Mouse (Mus musculus): ENCODE data around the gene Eif2ak1.
"Not testable (repeated sequence)": the region's sequence is repeated elsewhere in the genome, so short reads cannot be mapped to it uniquely, and the experiment has no call there.

Gene Eif2ak1

GRCm38 (mm10) chr5:143817116-143817930 lies at the start of gene Eif2ak1:
Gene Eif2ak1, plus strand, starts transcription at chr5:143817788.
- peak; percentile 86 to 95 for DNase-seq (ENCODE audit: low spot score in 2 of 2)

DNA sequence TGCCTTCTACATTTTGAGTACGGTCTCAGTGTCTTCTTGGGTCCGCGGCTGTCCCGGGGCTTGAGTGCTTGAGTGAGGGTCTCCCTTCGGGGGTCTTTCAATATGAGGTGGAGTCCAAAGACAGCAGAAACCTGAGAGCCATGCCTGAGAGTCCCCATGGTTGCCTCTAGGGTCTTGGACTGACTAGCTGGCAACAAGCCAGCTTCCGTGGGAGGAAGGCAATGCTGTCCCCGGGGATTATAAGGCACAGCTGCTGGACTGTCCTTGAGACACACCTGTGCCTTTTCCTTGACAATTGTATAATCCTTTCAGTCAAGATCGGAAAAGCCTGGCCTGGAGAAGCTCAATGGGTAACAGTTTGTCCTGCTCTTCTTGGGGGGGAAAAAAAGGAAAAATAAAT lies 35.6 kb upstream of the Eif2ak1 start:
- no peak for DNase-seq (ENCODE audit: low spot score in 2 of 2)

DNA sequence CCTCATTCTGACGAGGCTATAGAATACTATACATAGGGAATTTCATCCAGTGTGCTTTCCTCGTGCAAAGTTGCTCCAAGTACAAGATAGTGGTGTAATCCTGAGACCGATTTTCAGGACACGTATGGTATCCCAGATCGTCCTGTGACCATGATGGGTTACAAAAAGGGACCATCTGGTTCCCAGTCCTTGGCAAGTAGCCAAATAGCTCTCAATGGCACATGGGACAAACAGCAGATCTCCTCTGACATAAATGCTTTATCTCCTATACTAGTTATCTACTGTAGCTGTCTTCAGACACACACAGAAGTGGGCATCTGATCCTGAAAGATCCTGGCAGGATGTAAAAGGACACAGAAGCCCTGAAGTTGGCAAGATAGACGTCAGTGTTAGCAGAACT lies 32.2 kb upstream of the Eif2ak1 start:
- no peak for DNase-seq (ENCODE audit: low spot score in 2 of 2)

GRCm38 (mm10) chr5:143801216-143801615 lies 16.4 kb upstream of the Eif2ak1 start:
- not testable (repeated sequence) for DNase-seq (ENCODE audit: low spot score in 2 of 2)

DNA sequence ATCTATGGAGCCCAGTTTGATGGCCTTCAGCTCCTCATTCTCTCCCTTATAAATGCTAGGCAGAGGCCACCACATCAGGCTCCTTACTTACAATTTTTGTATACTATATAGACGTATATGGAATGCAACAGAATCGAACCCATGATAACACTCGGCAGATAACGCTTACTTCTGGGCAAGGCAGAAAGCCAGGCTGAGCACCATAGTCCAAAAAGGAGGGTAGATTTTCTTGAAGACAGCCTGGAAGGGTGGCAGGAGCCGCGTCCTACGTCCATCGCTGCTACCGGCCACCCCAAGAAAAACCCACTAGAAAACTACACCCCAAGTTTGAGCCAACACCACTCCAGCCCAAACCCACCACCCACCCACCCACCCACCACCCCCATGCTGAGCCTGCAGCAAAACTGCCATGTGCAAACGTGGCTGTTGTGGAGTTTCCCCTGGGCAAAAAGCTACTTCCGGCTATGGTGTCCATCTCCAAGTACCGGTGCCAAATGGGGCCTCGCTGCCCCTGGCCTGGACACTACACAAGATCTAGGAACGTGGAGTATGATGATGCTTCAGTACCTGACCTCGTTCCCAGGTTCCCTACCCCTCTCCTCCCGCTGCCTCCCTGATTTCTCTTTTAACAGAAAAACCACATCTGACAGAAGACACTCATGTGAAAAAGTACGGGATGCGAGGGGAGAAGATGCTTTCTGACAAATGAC lies 13.4 kb upstream of the Eif2ak1 start:
- no peak for DNase-seq (ENCODE audit: low spot score in 2 of 2)

GRCm38 (mm10) chr5:143807268-143807667 lies 10.3 kb upstream of the Eif2ak1 start:
- no peak for DNase-seq (ENCODE audit: low spot score in 2 of 2)

- no peak for DNase-seq (ENCODE audit: low spot score in 2 of 2)
Observed at GRCm38 (mm10) chr5:143809421-143810090, 8.0 kb upstream of the Eif2ak1 start.

DNA sequence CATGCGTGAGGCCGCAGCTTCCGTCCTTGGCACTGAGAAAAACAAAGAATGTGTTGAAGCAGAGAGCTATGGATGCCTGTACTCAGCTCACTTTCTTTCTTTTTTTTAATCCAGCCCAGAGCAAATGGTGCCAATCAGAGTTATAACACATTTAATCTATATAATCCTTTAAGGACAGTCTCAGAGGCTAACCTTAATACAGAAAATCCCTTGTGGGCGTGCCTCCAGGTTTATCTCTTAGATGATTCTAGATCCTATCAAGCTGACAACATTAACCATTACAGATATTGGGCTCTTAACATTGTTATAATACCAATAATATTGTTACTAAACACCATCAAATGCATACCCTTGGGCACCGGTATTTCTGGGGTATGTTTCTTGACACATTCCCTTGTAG lies 5.9 kb upstream of the Eif2ak1 start:
- no peak for DNase-seq (ENCODE audit: low spot score in 2 of 2)

DNA sequence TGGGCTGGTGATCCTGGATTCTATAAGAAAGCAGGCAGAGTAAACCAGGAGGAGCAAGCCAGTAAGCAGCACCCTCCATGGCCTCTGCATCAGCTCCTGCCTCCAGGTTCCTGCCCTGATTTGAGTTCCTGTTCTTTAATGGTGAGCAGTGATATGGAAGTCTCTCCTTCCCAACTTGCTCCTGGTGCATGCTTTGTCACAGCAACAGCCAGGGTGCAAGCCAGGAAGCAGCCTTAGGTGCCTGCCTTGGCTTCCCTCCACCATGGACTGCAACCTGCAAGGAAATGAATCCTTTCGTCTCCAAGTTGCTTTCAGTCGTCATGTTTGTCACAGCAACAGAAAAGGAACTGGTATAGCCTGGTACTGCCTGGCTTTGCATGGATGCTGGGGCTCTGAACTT lies 3.0 kb upstream of the Eif2ak1 start:
- no peak for DNase-seq (ENCODE audit: low spot score in 2 of 2)

DNA sequence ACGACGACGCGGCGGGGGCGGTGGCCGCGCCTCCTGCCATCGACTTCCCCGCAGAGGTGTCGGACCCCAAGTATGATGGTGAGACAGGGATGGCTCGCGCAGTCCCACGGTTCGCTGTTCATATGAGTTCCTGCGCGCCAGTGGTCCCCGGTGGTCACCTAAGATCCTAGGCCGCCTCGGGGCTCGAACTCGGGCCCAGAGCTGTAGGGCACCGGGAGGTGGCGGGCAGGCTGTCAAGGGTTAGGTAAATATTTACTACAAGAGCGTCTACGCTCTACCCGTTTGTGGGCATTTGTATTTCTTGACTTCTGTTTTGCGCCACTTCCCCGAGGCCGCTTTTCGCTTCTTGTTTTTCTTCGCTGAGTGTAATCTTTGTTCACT lies 333 bp downstream of the Eif2ak1 start:
- DNase-seq (ENCODE audit: low spot score in 2 of 2) = no peak

GRCm38 (mm10) chr5:143818461-143818860 lies 873 bp downstream of the Eif2ak1 start:
- DNase-seq (ENCODE audit: low spot score in 2 of 2) = peak; percentile 35 to 45

DNA sequence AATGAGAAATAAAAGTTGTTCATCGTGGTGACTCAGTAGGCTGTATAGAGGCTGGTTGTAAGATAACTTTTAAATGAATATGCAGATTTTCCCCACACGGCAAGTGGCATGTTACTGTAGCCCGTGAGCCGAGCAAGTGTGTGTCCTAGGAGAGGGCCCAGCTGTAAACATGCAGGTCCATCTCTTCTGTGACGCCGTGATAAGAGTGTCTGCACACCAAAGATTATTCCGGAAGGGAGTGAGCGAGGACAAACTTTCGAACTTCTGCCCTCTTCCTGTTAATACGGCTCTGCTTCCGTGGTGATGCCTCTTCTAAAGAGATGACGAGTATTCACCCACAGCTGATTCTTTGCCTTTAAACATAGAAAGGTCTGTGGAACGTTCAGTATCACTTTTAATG lies 1.4 kb downstream of the Eif2ak1 start:
- DNase-seq (ENCODE audit: low spot score in 2 of 2) = peak; percentile 76 to 87

DNA sequence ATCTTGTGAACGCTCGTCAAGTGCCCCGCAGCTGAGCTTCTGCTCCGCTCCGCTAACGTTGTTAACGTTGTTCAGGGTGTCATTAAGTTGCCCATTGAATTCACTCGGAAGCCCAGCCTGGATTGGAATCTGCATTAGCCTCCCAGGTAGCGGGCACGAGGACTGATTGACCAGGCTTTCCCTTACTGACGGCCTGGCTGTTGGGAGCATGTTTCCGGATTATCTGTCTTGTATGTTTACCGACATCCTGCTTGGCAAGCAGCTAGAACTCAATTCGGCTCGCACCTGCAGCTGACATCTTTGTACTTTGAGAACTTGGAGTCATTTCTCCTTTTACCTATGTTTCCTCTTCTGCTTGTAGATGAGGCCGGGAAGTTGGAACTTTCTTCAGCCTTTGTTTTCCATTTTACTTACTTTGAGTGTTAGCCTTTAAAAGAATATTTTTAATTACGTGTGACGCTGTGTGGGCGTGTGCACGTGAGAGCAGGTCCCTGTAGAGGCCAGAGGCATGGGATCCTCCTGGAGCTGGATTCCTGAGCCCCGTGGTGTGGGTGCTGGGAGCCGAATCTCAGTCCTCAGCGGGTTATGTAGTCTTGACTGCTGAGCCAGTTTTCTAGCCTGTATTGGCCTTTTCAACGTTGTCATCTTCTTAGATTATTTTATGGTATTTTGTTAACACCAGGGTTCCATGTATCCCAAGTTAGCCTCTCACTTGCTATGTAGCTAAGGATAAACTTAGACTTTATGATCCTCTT lies 2.5 kb downstream of the Eif2ak1 start:
- DNase-seq (ENCODE audit: low spot score in 2 of 2) = peak; percentile 19 to 26

DNA sequence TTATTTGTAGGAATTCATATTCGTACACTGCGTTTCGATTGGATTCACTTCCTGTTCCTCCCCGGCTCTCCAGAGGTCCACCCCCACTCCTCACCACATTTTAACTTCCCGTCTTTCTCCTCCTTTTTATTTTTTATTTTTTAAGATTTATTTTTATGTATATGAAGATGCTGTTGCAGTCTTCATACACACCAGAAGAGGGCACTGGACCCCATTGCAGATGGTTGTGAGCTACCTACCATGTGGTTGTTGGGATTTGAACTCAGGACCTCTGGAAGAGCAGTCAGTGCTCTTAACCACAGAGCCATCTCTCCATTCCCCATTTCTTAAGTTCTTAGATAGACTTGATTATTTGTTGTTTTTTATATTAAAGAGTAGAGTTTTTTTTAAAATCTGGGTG lies 3.2 kb downstream of the Eif2ak1 start:
- no peak for DNase-seq (ENCODE audit: low spot score in 2 of 2)

DNA sequence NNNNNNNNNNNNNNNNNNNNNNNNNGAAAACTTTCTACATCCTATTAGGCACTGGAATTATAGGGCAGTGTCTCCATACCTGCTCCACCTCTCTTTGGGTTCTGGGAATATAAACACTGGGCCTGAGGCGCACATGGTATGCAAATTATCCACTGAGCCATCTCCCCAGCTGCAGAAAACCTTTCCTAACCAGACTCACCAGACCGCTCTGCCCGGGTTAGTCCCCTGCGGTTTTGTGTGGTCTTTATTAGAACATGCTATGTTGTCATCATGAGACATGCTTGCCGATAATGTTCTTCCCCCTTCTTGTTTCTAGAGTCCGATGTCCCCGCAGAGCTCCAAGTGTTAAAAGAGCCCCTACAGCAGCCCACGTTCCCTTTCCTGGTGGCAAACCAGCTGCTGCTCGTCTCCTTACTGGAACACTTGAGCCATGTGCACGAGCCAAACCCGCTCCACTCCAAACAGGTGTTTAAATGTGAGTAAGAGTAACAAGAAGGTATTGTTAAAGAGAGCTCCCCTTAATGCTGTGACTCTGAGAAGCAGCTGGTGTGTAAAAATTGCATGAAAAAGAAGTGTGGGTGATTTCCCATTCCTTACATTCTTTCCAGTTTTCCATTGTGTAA lies 54.1 kb downstream of the Eif2ak1 start:
- no peak for DNase-seq (ENCODE audit: low spot score in 2 of 2)

GRCm38 (mm10) chr5:143874571-143874970 lies 57.0 kb downstream of the Eif2ak1 start:
- no peak for DNase-seq (ENCODE audit: low spot score in 2 of 2)

DNA sequence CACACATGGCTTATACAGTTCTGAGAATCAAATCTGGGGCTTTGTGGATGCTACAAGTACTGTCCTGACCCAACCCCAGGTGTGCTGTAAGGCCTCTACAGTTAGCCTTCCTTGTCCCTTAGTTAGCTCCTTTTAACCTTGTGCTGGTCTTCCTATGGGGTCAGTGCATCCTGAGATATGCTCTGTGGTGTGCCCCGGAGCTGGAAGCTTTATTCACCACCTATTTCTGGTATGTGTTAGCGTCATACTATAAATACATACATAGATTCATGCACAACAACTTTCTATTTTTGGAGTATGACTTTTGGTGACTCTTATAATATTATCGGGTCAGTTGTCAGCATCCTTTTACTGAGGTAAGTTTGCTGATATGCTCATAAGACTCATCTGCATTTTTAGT lies 67.7 kb downstream of the Eif2ak1 start:
- no peak for DNase-seq (ENCODE audit: low spot score in 2 of 2)

- no peak for DNase-seq (ENCODE audit: low spot score in 2 of 2)
Observed at GRCm38 (mm10) chr5:143890741-143891140, 73.2 kb downstream of the Eif2ak1 start.

- no peak for DNase-seq (ENCODE audit: low spot score in 2 of 2)
Observed at GRCm38 (mm10) chr5:143892255-143892886, 74.8 kb downstream of the Eif2ak1 start.

GRCm38 (mm10) chr5:143893396-143893795 lies 75.8 kb downstream of the Eif2ak1 start:
- DNase-seq (ENCODE audit: low spot score in 2 of 2) = no peak

All from spleen, postnatal 10 days (tissue).